In genomic region chr3:152111081-152111480, GRCm38 (mm10) we compare ENCODE assay signal across 8 mouse cellular contexts. TPM values are rescaled to one million over a fixed set of nuclear protein-coding genes. Genes with fewer than 3 reads are reported as not detected.
DNase-seq lines count a peak whose midpoint lies in the region; ATAC-seq and TF ChIP-seq lines count a peak whose summit lies in the region.

No protein-coding gene starts in this region.

- no peaks in the 10 kb centered on the region for H3K9me3 ChIP-seq in embryonic facial prominence, embryonic 10.5 days
- H3K9me3 ChIP-seq in limb, embryonic 11.5 days (ENCODE audit: control insufficient read depth, low read length): no peaks in the 10 kb centered on the region
- no peaks in the 10 kb centered on the region for H3K9me3 ChIP-seq in midbrain, postnatal 0 days (ENCODE audit: low read length)
- no peaks in the 10 kb centered on the region for H3K9me3 ChIP-seq in stomach, embryonic 15.5 days

- peak; percentile 91 for TF ChIP-seq CTCF in midbrain, postnatal 0 days (IDR thresholded peaks at IDR 0.05)

- DNase-seq in B cell, adult 2 months: peak; percentile 33 to 40
- DNase-seq in adrenal gland, postnatal 10 days: peak; percentile 86
- DNase-seq in embryonic facial prominence, embryonic 10.5 days (ENCODE audit: low spot score): peak; percentile 78
- peak; percentile 26 for DNase-seq in gonadal fat pad, adult 2 months (ENCODE audit: low read depth)
- DNase-seq in kidney, adult 11 months: peak; percentile 71
- DNase-seq in limb, embryonic 11.5 days (ENCODE audit: low spot score): peak; percentile 82
- peak; percentile 84 for DNase-seq in midbrain, postnatal 0 days (ENCODE audit: low spot score)

- 0 out of 2 replicates have a peak overlapping the region, but pooled peaks have one; percentile 11 for H3K4me3 ChIP-seq in embryonic facial prominence, embryonic 10.5 days
- H3K4me3 ChIP-seq in limb, embryonic 11.5 days (ENCODE audit: low read depth, low read length): no peak overlapping the region
- H3K4me3 ChIP-seq in midbrain, postnatal 0 days (ENCODE audit: low read depth, low read length): no peak overlapping the region
- no peak overlapping the region for H3K4me3 ChIP-seq in stomach, embryonic 15.5 days (replicated peaks)

- no peaks in the 10 kb centered on the region for H3K36me3 ChIP-seq in embryonic facial prominence, embryonic 10.5 days (replicated peaks)
- no peaks in the 10 kb centered on the region for H3K36me3 ChIP-seq in limb, embryonic 11.5 days (ENCODE audit: control insufficient read depth, insufficient read depth, low read length)
- no peaks in the 10 kb centered on the region for H3K36me3 ChIP-seq in midbrain, postnatal 0 days (ENCODE audit: insufficient read depth, low read length)
- no peaks in the 10 kb centered on the region for H3K36me3 ChIP-seq in stomach, embryonic 15.5 days

- H3K27ac ChIP-seq in embryonic facial prominence, embryonic 10.5 days (replicated peaks): no peak overlapping the region
- H3K27ac ChIP-seq in limb, embryonic 11.5 days (replicated peaks; ENCODE audit: low read depth, low read length): no peak overlapping the region
- no peak overlapping the region for H3K27ac ChIP-seq in midbrain, postnatal 0 days (ENCODE audit: low read depth, low read length)
- H3K27ac ChIP-seq in stomach, embryonic 15.5 days: no peak overlapping the region

- peaks cover 72% of the 10 kb centered on the region for H3K4me1 ChIP-seq in embryonic facial prominence, embryonic 10.5 days
- peaks cover 32% of the 10 kb centered on the region for H3K4me1 ChIP-seq in limb, embryonic 11.5 days (ENCODE audit: control insufficient read depth, insufficient read depth, low read length)
- H3K4me1 ChIP-seq in midbrain, postnatal 0 days (ENCODE audit: insufficient read depth, low read length): 0 out of 2 replicates have a peak, but pooled peaks cover 2% of the 10 kb centered on the region
- H3K4me1 ChIP-seq in stomach, embryonic 15.5 days: peaks cover 22% of the 10 kb centered on the region

- peaks cover 29% of the 10 kb centered on the region for H3K27me3 ChIP-seq in embryonic facial prominence, embryonic 10.5 days (replicated peaks; ENCODE audit: low read depth, poor library complexity, severe bottlenecking)
- peaks cover 7% of the 10 kb centered on the region; the same call in 1 of the 2 replicates for H3K27me3 ChIP-seq in limb, embryonic 11.5 days (ENCODE audit: control insufficient read depth, insufficient read depth, low read length)
- no peaks in the 10 kb centered on the region for H3K27me3 ChIP-seq in midbrain, postnatal 0 days (ENCODE audit: insufficient read depth, low read length)
- peaks cover 4% of the 10 kb centered on the region; the same call in 1 of the 2 replicates for H3K27me3 ChIP-seq in stomach, embryonic 15.5 days (replicated peaks)

- H3K9ac ChIP-seq in limb, embryonic 11.5 days (ENCODE audit: low read length): no peak overlapping the region
- 0 out of 2 replicates have a peak overlapping the region, but pooled peaks have one; percentile 5 for H3K9ac ChIP-seq in midbrain, postnatal 0 days (replicated peaks; ENCODE audit: low read length, poor library complexity, severe bottlenecking)
- no peak overlapping the region for H3K9ac ChIP-seq in stomach, embryonic 15.5 days

- H3K4me2 ChIP-seq in limb, embryonic 11.5 days (ENCODE audit: low read depth, severe bottlenecking): no peak overlapping the region
- H3K4me2 ChIP-seq in midbrain, postnatal 0 days (ENCODE audit: low read depth, low read length, poor library complexity, severe bottlenecking): no peak overlapping the region
- peak overlapping the region; percentile 17; the same call in 1 of the 2 replicates for H3K4me2 ChIP-seq in stomach, embryonic 15.5 days

- 19% methylated on average over 9 of the region's 9 CpGs for WGBS in embryonic facial prominence, embryonic 10.5 days
- 15% methylated on average over 9 of the region's 9 CpGs for WGBS in limb, embryonic 11.5 days
- 15% methylated on average over 9 of the region's 9 CpGs for WGBS in midbrain, postnatal 0 days
- 11% methylated on average over 9 of the region's 9 CpGs for WGBS in stomach, embryonic 15.5 days

- ATAC-seq in limb, embryonic 11.5 days (ENCODE audit: insufficient number of reproducible peaks, low FRiP score, low TSS enrichment, low read depth): peak; percentile 33
- peak; percentile 25 for ATAC-seq in midbrain, postnatal 0 days (ENCODE audit: low FRiP score)
- ATAC-seq in stomach, embryonic 15.5 days (ENCODE audit: insufficient read depth, low FRiP score, low read depth): no peak

RNA-seq across cellular contexts. Expression of gene Gipc2, which starts 54.9 kb away (rescaled TPM):
- 1 to 10 TPM in 1 of 2 experiments, under 1 TPM in 1; 0.94 to 1.7 TPM for total RNA-seq in adrenal gland, postnatal 10 days (2021)
- 3.6 TPM in 2 replicates for polyA plus RNA-seq in embryonic facial prominence, embryonic 10.5 days (2016; fragmentation: Nextera tagmentation; extraction: Ambion mirVana)
- 3.7 and 7.1 TPM in 2 replicates for polyA plus RNA-seq in gonadal fat pad, adult 2 months (2012; rRNA removed)
- polyA plus RNA-seq in limb, embryonic 11.5 days (2014; fragmentation: Nextera tagmentation; extraction: Ambion mirVana): 3.0 and 3.3 TPM in 2 replicates
- total RNA-seq in midbrain, postnatal 0 days (2014; rRNA removed): 13.0 and 21.1 TPM in 2 replicates
- polyA plus RNA-seq in midbrain, postnatal 0 days (2015; fragmentation: Nextera tagmentation; extraction: Ambion mirVana): 10.3 and 12.8 TPM in 2 replicates
- 57.5 and 78.6 TPM in 2 replicates for polyA plus RNA-seq in stomach, embryonic 15.5 days (2015; fragmentation: Nextera tagmentation; extraction: Ambion mirVana)

Comparison
In these comparisons a context has a peak if more than half of its experiments do, and no peak if none do; other contexts are left out.
1. DNase-seq: peak in every context shown above with its lines; median percentile 86 in adrenal gland, postnatal 10 days; 84 in midbrain, postnatal 0 days; 82 in limb, embryonic 11.5 days; 78 in embryonic facial prominence, embryonic 10.5 days; 71 in kidney, adult 11 months; 36 in B cell, adult 2 months; 26 in gonadal fat pad, adult 2 months.